Mouse (Mus musculus): ENCODE measurements around the gene Hist1h3f.

DNA sequence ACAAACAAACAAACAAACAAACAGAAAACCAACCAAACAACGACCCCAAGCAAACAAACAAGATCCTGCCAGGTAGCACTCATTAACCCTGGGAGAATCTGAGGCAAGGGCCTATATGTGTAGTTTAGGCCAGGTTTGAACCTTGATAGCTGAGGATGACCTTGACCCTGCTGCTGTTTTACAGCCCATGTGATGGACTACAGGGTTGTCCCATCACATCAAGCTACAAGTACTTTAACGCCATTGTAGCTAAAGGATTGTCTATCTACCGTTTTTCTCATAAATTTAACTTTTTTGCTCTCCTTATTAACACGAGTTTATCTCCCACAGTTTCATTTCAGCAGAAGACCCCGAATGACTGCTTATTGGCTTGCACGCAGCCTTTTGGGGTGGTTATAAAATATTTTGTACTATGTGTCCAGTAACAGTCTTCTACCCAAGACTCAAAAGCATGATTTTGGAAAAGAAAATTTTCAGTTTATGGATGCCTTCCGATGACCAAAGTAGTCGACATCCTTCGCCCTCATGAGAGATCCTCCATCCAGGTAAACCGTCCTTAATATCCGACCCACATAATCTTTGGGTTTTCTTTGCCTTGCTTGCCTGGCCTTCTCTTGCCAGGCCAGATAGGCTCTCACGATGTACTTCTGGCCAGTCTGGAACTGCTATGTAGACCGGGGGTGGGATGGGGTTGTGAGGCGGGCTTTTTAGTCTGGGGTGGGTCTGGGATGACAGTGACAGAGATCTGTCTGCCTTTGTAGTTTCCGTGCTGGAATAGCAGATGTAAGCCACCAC, 27.8 kb upstream of the Hist1h3f start:
- no peak for TF ChIP-seq EP300 (IDR thresholded peaks at IDR 0.05; ENCODE audit: insufficient read depth, low read depth, low read length)
- TF ChIP-seq CTCF (IDR thresholded peaks at IDR 0.05), result no peak
